Mouse (Mus musculus): ENCODE results near the gene Abcf2. TPM values are rescaled to one million over a fixed set of nuclear protein-coding genes. Genes with fewer than 3 reads are reported as not detected.
A peak's percentile ranks its signal among the peaks of the same experiment; 100 is the strongest.

Abcf2 gene
- total and polyA plus RNA-seq, 3 experiments, result 244 to 257 TPM; not detected in 1

- peak; percentile 48; the same call in 1 of the 2 replicates for TF ChIP-seq SIN3A (IDR thresholded peaks at IDR 0.05; ENCODE audit: low read length)
These were observed 34.6 kb downstream of the Abcf2 start (continued) for GRCm38 (mm10) chr5:24542643-24543042.

- no peaks in the 10 kb centered on the region for H3K36me3 ChIP-seq (ENCODE audit: control insufficient read depth in 1 of 2, insufficient read depth in 2 of 2, low read length in 2 of 2)
- H3K4me3 ChIP-seq (ENCODE audit: control insufficient read depth in 1 of 2, insufficient read depth in 1 of 2, low read depth in 2 of 2, low read length in 2 of 2), result no peak overlapping the region
- H3K27ac ChIP-seq (ENCODE audit: control insufficient read depth, low read depth, low read length), result no peak overlapping the region
- TF ChIP-seq POLR2AphosphoS5 (IDR thresholded peaks at IDR 0.05; ENCODE audit: borderline replicate concordance, low read depth, low read length) (no peak), MAZ (IDR thresholded peaks at IDR 0.05; ENCODE audit: low read depth, low read length) (no peak), BHLHE40 (IDR thresholded peaks at IDR 0.05; ENCODE audit: borderline replicate concordance, low read depth, low read length) (no peak), ZKSCAN1 (IDR thresholded peaks at IDR 0.05; ENCODE audit: low read depth, low read length) (no peak), SIN3A (IDR thresholded peaks at IDR 0.05; ENCODE audit: low read length) (no peak), EP300 (IDR thresholded peaks at IDR 0.05; ENCODE audit: low read depth in 1 of 2, low read length in 2 of 2) (no peak), E2F4 (IDR thresholded peaks at IDR 0.05; ENCODE audit: borderline replicate concordance, low read depth, low read length) (no peak), POLR2A (IDR thresholded peaks at IDR 0.05; ENCODE audit: control insufficient read depth in 1 of 2, insufficient read depth in 1 of 2, low read depth in 1 of 2, low read length in 2 of 2, poor library complexity in 1 of 2) (no peak), GABPA (IDR thresholded peaks at IDR 0.05; ENCODE audit: low read depth, low read length) (no peak), SMC3 (IDR thresholded peaks at IDR 0.05; ENCODE audit: low read depth, low read length) (no peak), NELFE (IDR thresholded peaks at IDR 0.05; ENCODE audit: low read depth, low read length) (no peak), HCFC1 (IDR thresholded peaks at IDR 0.05; ENCODE audit: low read depth, low read length) (no peak), UBTF (IDR thresholded peaks at IDR 0.05; ENCODE audit: borderline replicate concordance, insufficient read depth, low read depth, low read length) (no peak), RAD21 (IDR thresholded peaks at IDR 0.05; ENCODE audit: low read depth, low read length) (no peak), MEF2A (IDR thresholded peaks at IDR 0.05; ENCODE audit: extremely low read depth, insufficient replicate concordance, low read depth, low read length, poor library complexity, severe bottlenecking) (no peak), MAFK (IDR thresholded peaks at IDR 0.05; ENCODE audit: borderline replicate concordance, low read depth, low read length) (no peak), CHD2 (IDR thresholded peaks at IDR 0.05; ENCODE audit: low read length) (no peak), CTCF (IDR thresholded peaks at IDR 0.05 in 2 of 3, conservative IDR thresholded peaks at IDR 0.05 in 1 of 3; ENCODE audit: control insufficient read depth in 1 of 3, insufficient read depth in 1 of 3, low read depth in 2 of 3, low read length in 3 of 3, poor library complexity in 1 of 3, severe bottlenecking in 1 of 3) (no peak)
- H3K9ac ChIP-seq (ENCODE audit: control insufficient read depth, low read depth, low read length, poor library complexity, severe bottlenecking), result no peak overlapping the region
- no peaks in the 10 kb centered on the region for H3K9me3 ChIP-seq (replicated peaks; ENCODE audit: insufficient read depth, low read length)
- peaks cover 0 to 8% of the 10 kb centered on the region in 2 experiments; a peak in 2 of 4 replicates for H3K4me1 ChIP-seq (ENCODE audit: control insufficient read depth in 1 of 2, insufficient read depth in 2 of 2, low read length in 2 of 2)
- H3K79me2 ChIP-seq (ENCODE audit: control insufficient read depth, insufficient read depth, low read length, poor library complexity), result no peaks in the 10 kb centered on the region
- H3K27me3 ChIP-seq (ENCODE audit: control insufficient read depth in 1 of 2, insufficient read depth in 2 of 2, low read length in 2 of 2), result peaks cover 3% of the 10 kb centered on the region in 2 experiments
- no peak for DNase-seq (ENCODE audit: low read depth, low spot score)
These were observed 36.1 kb downstream of the Abcf2 start for GRCm38 (mm10) chr5:24541144-24541569.

Measured in MEL (cell line).